In the genomic region with DNA sequence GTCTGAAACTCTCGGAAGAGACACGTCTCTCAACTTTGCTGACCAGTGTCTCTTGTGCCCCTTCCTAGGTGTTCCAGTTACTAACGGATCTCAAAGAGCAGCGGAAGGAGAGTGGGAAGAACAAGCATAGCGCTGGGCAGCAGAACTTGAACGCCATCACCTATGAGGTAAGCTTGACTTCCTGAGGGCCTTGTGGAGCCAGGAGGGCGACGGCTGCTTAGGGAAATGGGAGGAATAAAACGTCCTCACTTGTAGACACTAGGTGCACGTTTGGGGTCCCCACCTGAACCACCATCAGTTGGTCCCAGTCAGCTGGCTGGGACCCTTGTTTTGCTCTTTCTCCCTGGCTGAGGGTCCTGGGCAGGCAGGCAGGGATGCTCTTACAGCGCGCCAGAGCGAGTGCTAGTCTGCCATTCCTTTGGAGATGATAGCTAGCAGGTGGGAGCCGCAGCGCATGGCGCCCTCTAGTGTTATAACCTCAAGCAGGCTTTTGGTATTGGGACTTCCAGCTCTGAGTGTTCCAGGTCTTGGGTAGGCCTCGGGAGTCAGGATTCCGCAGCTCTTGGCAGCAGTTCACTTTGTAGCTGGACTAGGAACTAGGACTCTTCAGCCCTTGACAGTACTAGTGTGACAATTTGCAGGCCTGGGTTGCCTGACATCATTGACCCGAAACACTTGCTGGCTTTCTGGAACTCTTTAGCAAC, we compare ENCODE assay signal across 8 mouse cellular contexts. TPM values are rescaled to one million over a fixed set of nuclear protein-coding genes. Genes with fewer than 3 reads are reported as not detected.
A peak's percentile ranks its signal among the peaks of the same experiment; 100 is the strongest.
DNase-seq lines count a peak whose midpoint lies in the region; ATAC-seq and TF ChIP-seq lines count a peak whose summit lies in the region.

No protein-coding gene starts in this region.

- no peaks in the 10 kb centered on the region for H3K4me1 ChIP-seq in testis, adult 2 months (ENCODE audit: control insufficient read depth, insufficient read depth, low read length)
- H3K4me1 ChIP-seq in intestine, postnatal 0 days (replicated peaks; ENCODE audit: control insufficient read depth, insufficient read depth, low read length), result no peaks in the 10 kb centered on the region
- no peaks in the 10 kb centered on the region for H3K4me1 ChIP-seq in limb, embryonic 10.5 days
- H3K4me1 ChIP-seq in olfactory bulb, adult 2 months (ENCODE audit: control insufficient read depth, insufficient read depth, low read length), result 0 out of 2 replicates have a peak, but pooled peaks cover 3% of the 10 kb centered on the region

- H3K36me3 ChIP-seq in testis, adult 2 months (ENCODE audit: control insufficient read depth, insufficient read depth, low read length), result peaks cover 15% of the 10 kb centered on the region
- peaks cover 36% of the 10 kb centered on the region for H3K36me3 ChIP-seq in intestine, postnatal 0 days (ENCODE audit: control insufficient read depth, insufficient read depth)
- H3K36me3 ChIP-seq in limb, embryonic 10.5 days, result peaks cover 70% of the 10 kb centered on the region

- no peak for DNase-seq in testis, postnatal 14 days (ENCODE audit: low spot score)
- DNase-seq in brain, adult 2 months (ENCODE audit: low read depth, low spot score), result peak; percentile 80
- DNase-seq in limb, embryonic 10.5 days (ENCODE audit: low spot score), result peak; percentile 66
- peak; percentile 34 to 40 for DNase-seq in thymus, postnatal 36 days

- TF ChIP-seq CTCF in testis, adult 2 months (IDR thresholded peaks at IDR 0.05; ENCODE audit: control insufficient read depth, insufficient read depth, insufficient replicate concordance, low read depth, low read length), result peak; percentile 69; the same call in 1 of the 2 replicates
- peak; percentile 89 for TF ChIP-seq CTCF in intestine, postnatal 0 days (IDR thresholded peaks at IDR 0.05; ENCODE audit: low read depth)
- peak; percentile 32 for TF ChIP-seq CTCF in olfactory bulb, adult 2 months (IDR thresholded peaks at IDR 0.05; ENCODE audit: insufficient read depth, low read depth, low read length)

- ATAC-seq in erythroid progenitor cell, adult 5-6 weeks (replicated peaks; ENCODE audit: low FRiP score, poor library complexity, severe bottlenecking), result peak; percentile 74; the same call in 1 of the 2 replicates
- no peak for ATAC-seq in intestine, postnatal 0 days

- no peak overlapping the region for H3K27ac ChIP-seq in testis, adult 2 months (ENCODE audit: control insufficient read depth, insufficient read depth, low read depth, low read length)
- no peak overlapping the region for H3K27ac ChIP-seq in intestine, postnatal 0 days (ENCODE audit: low read depth, low read length)
- no peak overlapping the region for H3K27ac ChIP-seq in limb, embryonic 10.5 days
- no peak overlapping the region for H3K27ac ChIP-seq in olfactory bulb, adult 2 months (ENCODE audit: insufficient read depth, low read depth, low read length)

- WGBS in intestine, postnatal 0 days, result 66% methylated on average over 19 of the region's 19 CpGs
- 68% methylated on average over 19 of the region's 19 CpGs for WGBS in limb, embryonic 10.5 days
- WGBS in olfactory bulb, adult 2 months, result 63% methylated on average over 19 of the region's 19 CpGs

- no peaks in the 10 kb centered on the region for H3K27me3 ChIP-seq in testis, adult 2 months (ENCODE audit: control insufficient read depth, insufficient read depth, low read length)
- H3K27me3 ChIP-seq in intestine, postnatal 0 days (replicated peaks; ENCODE audit: control insufficient read depth, insufficient read depth, low read length), result no peaks in the 10 kb centered on the region
- no peaks in the 10 kb centered on the region for H3K27me3 ChIP-seq in limb, embryonic 10.5 days (ENCODE audit: low read depth, poor library complexity, severe bottlenecking)

- H3K4me2 ChIP-seq in intestine, postnatal 0 days (replicated peaks; ENCODE audit: low read depth), result no peak overlapping the region

- TF ChIP-seq POLR2A in testis, adult 2 months (IDR thresholded peaks at IDR 0.05; ENCODE audit: control insufficient read depth, low read depth, low read length), result no peak
- TF ChIP-seq POLR2A in olfactory bulb, adult 2 months (IDR thresholded peaks at IDR 0.05; ENCODE audit: insufficient read depth, low read depth, low read length), result no peak

- H3K9me3 ChIP-seq in intestine, postnatal 0 days (ENCODE audit: control insufficient read depth), result no peaks in the 10 kb centered on the region
- H3K9me3 ChIP-seq in limb, embryonic 10.5 days (replicated peaks), result no peaks in the 10 kb centered on the region

- H3K4me3 ChIP-seq in testis, adult 2 months (ENCODE audit: control insufficient read depth, low read depth, low read length), result no peak overlapping the region
- H3K4me3 ChIP-seq in intestine, postnatal 0 days (ENCODE audit: low read depth, low read length), result no peak overlapping the region
- no peak overlapping the region for H3K4me3 ChIP-seq in limb, embryonic 10.5 days
- H3K4me3 ChIP-seq in olfactory bulb, adult 2 months (ENCODE audit: insufficient read depth, low read depth, low read length), result no peak overlapping the region

- H3K9ac ChIP-seq in intestine, postnatal 0 days (ENCODE audit: low read depth, low read length), result no peak overlapping the region

RNA-seq across cellular contexts. Expression of a gene that starts 8.8 kb away (rescaled TPM):
- polyA plus RNA-seq in testis, adult 2 months (2012; rRNA removed), result 56.0 and 56.5 TPM in 2 replicates
- 15.1 and 31.4 TPM in 2 replicates for total RNA-seq in erythroid progenitor cell, adult 5-6 weeks (2015; ENCODE audit: low replicate concordance)
- total RNA-seq in erythroid progenitor cell, adult 5-6 weeks (2017; ENCODE audit: low replicate concordance), result 17.2 and 18.1 TPM in 2 replicates
- 39.5 and 41.6 TPM in 2 replicates for polyA plus RNA-seq in intestine, postnatal 0 days (2015; fragmentation: Nextera tagmentation; extraction: Ambion mirVana)
- polyA plus RNA-seq in limb, embryonic 10.5 days (2016; fragmentation: Nextera tagmentation; extraction: Ambion mirVana), result 57.2 and 61.0 TPM in 2 replicates
- not detected in 2 replicates for polyA plus RNA-seq in olfactory bulb, adult 2 months (2012; ENCODE audit: insufficient read depth, insufficient read length, low replicate concordance, missing spikeins)

RNA-seq across cellular contexts. Expression of a gene that starts 8.9 kb away (rescaled TPM):
- polyA plus RNA-seq in testis, adult 2 months (2012; rRNA removed), result 16.5 and 17.1 TPM in 2 replicates
- total RNA-seq in erythroid progenitor cell, adult 5-6 weeks (2015; ENCODE audit: low replicate concordance), result 8.6 and 10.9 TPM in 2 replicates
- 1.8 TPM in 1 of 2 replicates, not detected in the other for total RNA-seq in erythroid progenitor cell, adult 5-6 weeks (2017; ENCODE audit: low replicate concordance)
- 148 and 182 TPM in 2 replicates for polyA plus RNA-seq in intestine, postnatal 0 days (2015; fragmentation: Nextera tagmentation; extraction: Ambion mirVana)
- polyA plus RNA-seq in limb, embryonic 10.5 days (2016; fragmentation: Nextera tagmentation; extraction: Ambion mirVana), result 26.1 and 27.5 TPM in 2 replicates
- polyA plus RNA-seq in olfactory bulb, adult 2 months (2012; ENCODE audit: insufficient read depth, insufficient read length, low replicate concordance, missing spikeins), result not detected in 2 replicates

RNA-seq across cellular contexts. Expression of a gene that starts 35.1 kb away (rescaled TPM):
- 6.2 and 7.7 TPM in 2 replicates for polyA plus RNA-seq in testis, adult 2 months (2012; rRNA removed)
- total RNA-seq in erythroid progenitor cell, adult 5-6 weeks (2015; ENCODE audit: low replicate concordance), result 24.9 and 27.2 TPM in 2 replicates
- 5.4 and 15.1 TPM in 2 replicates for total RNA-seq in erythroid progenitor cell, adult 5-6 weeks (2017; ENCODE audit: low replicate concordance)
- 260 and 264 TPM in 2 replicates for polyA plus RNA-seq in intestine, postnatal 0 days (2015; fragmentation: Nextera tagmentation; extraction: Ambion mirVana)
- polyA plus RNA-seq in limb, embryonic 10.5 days (2016; fragmentation: Nextera tagmentation; extraction: Ambion mirVana), result 53.9 and 61.7 TPM in 2 replicates
- polyA plus RNA-seq in olfactory bulb, adult 2 months (2012; ENCODE audit: insufficient read depth, insufficient read length, low replicate concordance, missing spikeins), result not detected in 2 replicates

RNA-seq across cellular contexts. Expression of a gene that starts 35.2 kb away (rescaled TPM):
- polyA plus RNA-seq in testis, adult 2 months (2012; rRNA removed), result 58.7 and 59.6 TPM in 2 replicates
- 5.0 and 11.7 TPM in 2 replicates for total RNA-seq in erythroid progenitor cell, adult 5-6 weeks (2015; ENCODE audit: low replicate concordance)
- total RNA-seq in erythroid progenitor cell, adult 5-6 weeks (2017; ENCODE audit: low replicate concordance), result 4.5 and 9.1 TPM in 2 replicates
- 28.7 and 29.3 TPM in 2 replicates for polyA plus RNA-seq in intestine, postnatal 0 days (2015; fragmentation: Nextera tagmentation; extraction: Ambion mirVana)
- 65.4 and 65.6 TPM in 2 replicates for polyA plus RNA-seq in limb, embryonic 10.5 days (2016; fragmentation: Nextera tagmentation; extraction: Ambion mirVana)
- not detected in 2 replicates for polyA plus RNA-seq in olfactory bulb, adult 2 months (2012; ENCODE audit: insufficient read depth, insufficient read length, low replicate concordance, missing spikeins)

Comparison
In these comparisons a context has a peak if more than half of its experiments do, and no peak if none do; other contexts are left out.
1. CTCF ChIP-seq: peak in every context shown above with its lines; median percentile 89 in intestine, postnatal 0 days; 69 in testis, adult 2 months; 32 in olfactory bulb, adult 2 months.